Mouse (Mus musculus) left cerebral cortex, postnatal 4 days (tissue): ENCODE results near the gene Bcl9l. TPM values are rescaled to one million over a fixed set of nuclear protein-coding genes. Genes with fewer than 3 reads are reported as not detected.
"Not testable (repeated sequence)": the region's sequence is repeated elsewhere in the genome, so short reads cannot be mapped to it uniquely, and the experiment has no call there.

Experiments used
- DNase-seq: peaks from one replicate; pipeline ENCODE4 v3.0.0-alpha.2; 2022
- intact Hi-C: fragments of 180-260 bp; cut with DNase I; formaldehyde crosslinking; loops from one replicate; pipeline ENCODE4 v1.15.1; 2025
- total RNA-seq, 2 experiments: library from RNA; stranded (reverse); gene quantifications; 2 replicates each; pipeline ENCODE4 v1.2.3; 2021

Gene Bcl9l
- total RNA-seq: 100 to 1,000 TPM; 109 to 113 TPM

DNA sequence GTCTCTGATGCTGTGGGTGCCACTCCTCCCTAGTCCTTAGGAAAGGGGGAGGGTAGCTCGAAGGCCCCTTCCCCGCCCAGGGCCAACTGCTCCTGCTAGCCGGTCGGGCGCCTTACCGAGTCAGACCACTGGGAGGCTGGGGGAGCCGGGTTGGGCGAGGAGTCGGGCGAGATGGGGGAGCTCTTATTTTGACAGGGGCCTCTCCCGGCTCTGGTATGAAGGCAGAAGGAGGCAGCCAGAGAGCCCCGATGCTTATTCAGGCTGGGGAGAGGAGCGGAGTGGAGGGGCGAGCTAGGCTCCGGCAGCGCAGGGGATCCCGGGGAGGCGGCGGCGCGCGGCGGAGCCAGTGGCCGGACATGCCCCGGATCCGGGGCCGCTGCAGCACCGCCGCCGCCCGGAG, at the start of gene Bcl9l:
Gene Bcl9l (plus strand): TSS at position 274 of the 400 bp plus-strand sequence.
- peak; percentile 97 for DNase-seq
- intact Hi-C loops: no loop called here

DNA sequence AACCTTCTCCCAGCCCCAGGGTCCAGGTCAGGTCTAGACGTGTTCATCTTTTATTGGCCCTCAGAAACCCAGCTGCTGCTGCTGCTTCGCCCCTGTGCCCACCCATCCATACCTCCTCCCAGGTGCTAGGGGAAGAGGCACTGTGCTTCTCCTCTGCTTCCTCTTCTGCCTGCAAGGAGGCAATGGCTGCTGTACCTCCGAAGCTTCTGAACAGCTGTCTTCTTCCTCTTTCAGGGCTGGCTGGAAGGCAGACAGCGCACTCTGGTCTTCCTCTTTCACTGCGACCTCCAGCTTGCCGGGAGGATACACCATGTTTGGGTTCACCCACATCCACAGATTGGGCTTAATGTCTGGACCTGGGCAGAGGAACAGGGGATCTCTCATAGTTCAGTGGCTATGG, 46.9 kb upstream of the Bcl9l start:
- DNase-seq: no peak
- intact Hi-C loops: no loop called here

DNA sequence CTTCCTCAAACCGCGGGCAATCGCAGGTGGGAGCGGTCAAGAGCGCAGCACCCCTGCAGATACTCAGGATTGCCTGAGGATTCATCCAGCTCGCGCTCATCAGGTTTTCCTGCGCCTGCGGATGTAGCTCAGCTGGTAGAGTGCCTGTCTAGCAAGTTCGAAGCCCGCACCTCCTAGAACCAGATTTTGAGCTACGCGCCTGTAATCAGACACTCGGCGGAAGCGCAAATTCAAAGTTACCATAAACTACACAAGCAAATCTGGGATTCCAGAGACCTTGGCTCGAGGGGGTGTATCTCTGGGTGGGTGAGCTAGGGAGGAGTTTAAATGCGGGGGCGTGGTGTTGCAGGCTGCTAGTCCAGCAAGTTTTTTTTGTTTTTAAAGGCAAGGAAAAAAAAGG, 41.7 kb upstream of the Bcl9l start, which contains the start of gene Foxr1:
Gene Foxr1 (minus strand): TSS at position 176 of the 400 bp plus-strand sequence.
- intact Hi-C loops: no loop called here
- no peak for DNase-seq

DNA sequence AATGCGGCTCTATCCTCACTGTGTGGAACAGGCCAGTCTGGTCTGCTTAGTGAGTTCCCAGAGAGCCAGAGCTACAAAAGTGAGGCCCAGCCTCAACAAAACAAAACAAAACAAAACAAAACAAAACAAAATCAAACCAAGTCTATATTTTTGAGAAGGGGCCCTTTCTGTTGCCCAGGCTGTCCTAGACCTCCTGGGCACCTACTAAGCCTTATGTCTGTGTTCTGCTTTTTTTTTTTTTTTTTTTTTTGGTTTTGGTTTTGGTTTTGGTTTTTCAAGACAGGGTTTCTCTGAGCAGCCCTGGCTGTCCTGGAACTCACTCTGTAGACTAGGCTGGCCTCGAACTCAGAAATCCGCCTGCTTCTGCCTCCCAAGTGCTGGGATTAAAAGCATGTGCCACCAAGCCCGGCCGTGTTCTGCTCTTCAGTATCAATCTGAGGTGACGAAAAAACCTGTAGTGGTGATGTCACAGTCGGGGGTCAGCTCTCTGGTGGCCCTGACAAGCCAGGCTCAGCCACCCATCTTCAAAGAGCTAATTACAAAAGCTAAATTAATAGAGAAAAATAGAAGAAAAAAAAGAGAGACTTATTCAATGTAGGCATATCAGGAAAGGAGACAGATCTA, 38.1 kb upstream of the Bcl9l start:
- intact Hi-C loops, DNase-seq: not testable (repeated sequence)

DNA sequence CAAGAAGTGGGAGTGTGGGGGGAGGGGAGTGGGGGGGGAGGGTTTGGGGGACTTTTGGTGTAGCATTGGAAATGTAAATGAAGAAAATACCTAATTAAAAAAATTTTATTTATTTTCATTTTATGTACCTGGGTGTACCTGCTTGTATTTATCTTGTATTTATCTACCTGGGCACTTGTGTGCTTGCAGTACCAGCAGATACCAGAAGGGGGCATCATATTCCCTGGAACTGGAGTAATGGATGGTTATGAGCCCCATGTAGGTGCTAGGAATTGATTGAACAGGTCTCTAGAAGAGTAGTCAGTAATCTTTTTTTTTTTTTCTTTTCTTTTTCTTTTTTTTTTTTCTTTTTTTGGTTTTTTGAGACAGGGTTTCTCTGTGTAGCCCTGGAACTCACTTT, 32.2 kb upstream of the Bcl9l start:
- intact Hi-C loops: no loop called here
- DNase-seq: no peak

DNA sequence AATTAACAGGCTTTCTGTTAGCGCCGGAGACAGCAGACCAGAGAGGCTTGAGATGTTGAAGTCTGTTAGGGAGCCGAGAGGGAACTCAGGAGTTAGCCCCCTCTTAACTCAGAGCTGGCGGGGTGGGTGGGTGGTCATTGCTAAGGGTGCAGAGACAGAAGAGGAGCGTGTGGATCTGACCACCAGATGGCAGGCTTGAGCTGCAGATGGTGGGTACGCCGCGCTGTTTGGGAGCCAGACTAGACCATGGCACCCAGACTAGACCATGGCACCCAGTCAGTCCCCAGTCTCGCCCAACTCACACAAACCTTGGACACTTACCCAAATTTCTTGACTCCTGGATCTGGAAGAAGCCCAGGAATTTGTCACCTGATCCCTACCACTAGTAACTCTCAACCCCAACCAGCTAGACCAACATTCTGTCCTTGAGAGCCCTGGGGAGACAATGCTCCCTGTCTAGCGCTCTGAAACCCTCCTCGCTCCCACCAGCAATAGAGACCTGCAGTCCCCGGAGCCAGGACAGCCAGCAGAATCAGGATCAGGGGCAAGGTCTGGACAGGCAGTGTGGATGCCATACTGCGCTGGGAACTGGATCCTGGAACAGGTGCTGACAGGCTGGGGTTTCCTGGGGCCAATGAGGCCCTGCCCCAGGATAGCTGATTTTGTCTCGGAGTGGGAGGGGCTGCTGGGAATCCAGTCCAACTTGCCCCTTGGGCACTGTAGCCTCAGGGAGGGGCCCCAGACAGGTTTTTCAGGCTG, 28.3 kb upstream of the Bcl9l start:
- intact Hi-C loops: loop anchor here (1.0 to 2.0 kb wide), 2 partner anchors 22 to 198 kb away; no protein-coding TSS in a partner anchor
- DNase-seq: peak; percentile 91

DNA sequence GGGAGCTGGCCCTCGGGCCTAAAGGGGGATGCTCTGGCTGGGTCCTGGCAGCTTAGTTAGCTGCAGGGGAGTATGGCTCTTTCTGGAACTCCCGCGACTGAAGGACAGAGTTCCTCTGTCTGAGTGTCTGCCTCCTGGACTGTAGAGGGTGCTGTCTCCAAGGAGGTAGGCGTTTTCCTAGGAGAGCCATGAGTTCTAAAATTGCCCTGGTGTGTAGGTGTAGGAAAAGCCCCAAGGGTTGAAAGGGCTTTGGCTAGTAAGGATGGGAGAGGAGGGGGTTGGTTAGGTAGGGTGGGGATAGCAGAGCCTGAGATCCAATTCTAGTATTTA, 27.8 kb upstream of the Bcl9l start, which contains the start of gene Upk2:
Gene Upk2 (minus strand): TSS at position 86 of the 330 bp plus-strand sequence.
- intact Hi-C loops: loop anchor here (1.0 to 2.0 kb wide), 3 partner anchors 22 to 197 kb away; no protein-coding TSS in a partner anchor
- DNase-seq: no peak

DNA sequence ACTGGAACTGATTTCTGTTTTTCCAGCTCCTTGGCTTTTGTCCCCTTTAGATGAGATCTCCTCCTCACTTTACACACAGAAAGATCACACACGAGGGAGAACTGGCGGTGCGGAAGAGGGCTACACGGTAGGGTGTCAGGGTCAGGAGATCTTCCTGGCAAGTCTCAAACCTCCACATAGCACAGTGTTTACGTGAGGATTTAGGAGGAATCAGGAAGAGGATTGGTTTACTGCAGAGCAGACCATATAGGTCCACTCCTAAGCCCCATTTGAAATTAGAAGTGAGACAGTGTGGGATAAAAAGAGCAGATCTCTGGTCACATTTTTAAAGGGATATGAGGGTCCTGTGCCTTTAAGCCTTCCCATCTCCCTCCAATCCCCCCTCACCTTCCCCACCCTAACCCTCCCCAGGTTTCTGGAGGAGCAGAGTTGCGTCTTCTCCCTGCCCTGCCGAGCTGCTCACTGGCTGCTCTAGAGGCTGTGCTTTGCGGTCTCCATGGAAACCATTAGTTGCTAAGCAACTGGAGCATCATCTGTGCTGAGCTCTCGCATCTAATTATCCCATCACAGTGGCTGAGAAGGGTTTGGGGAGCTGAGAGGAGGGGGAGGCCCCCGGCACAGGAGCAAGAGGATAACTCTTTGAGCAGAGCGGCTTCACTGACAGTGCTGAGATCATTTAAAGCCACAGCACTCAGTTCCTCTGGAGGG, 25.4 kb upstream of the Bcl9l start:
- peak; percentile 88 for DNase-seq
- intact Hi-C loops: no loop called here

DNA sequence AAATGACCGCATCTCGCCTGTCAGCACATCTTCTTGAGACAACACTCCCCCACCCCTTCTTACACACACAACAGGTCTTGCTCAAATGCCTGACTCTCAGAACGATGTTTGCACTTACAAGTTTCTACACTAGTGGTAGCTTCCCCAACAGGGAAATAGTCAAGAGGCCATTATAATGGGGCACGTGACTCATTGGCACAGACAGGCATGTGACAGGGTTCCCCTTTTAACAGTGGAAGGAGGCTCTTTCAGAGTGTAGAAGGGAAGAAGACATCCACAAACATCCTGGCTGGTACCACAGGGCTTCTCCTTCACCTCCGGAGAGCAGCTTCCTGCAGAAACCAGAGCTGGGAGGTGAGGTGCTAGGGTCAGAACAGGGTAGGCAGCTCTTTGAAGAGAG, 20.7 kb upstream of the Bcl9l start:
- intact Hi-C loops: no loop called here
- no peak for DNase-seq

DNA sequence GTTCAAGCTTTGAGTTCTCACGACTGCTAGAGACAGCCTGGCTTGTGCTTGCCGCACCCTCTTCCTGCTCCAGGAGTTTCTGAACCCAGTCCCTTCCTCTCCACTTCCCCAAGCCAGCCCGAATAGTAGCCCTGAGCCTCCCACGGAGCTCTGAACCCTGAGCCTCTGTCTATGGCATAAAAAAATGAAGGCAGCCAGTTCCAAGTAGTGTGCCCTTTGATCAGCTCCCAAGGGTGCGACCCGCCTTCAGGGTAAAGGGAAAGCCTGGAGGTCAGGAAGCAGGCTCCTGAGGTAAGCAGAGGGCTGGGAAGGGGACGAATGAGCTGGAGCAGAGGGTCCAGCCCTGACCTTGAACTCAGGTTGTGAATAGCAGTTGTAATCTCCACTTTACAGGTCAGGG, 14.4 kb upstream of the Bcl9l start:
- no peak for DNase-seq
- intact Hi-C loops: no loop called here

DNA sequence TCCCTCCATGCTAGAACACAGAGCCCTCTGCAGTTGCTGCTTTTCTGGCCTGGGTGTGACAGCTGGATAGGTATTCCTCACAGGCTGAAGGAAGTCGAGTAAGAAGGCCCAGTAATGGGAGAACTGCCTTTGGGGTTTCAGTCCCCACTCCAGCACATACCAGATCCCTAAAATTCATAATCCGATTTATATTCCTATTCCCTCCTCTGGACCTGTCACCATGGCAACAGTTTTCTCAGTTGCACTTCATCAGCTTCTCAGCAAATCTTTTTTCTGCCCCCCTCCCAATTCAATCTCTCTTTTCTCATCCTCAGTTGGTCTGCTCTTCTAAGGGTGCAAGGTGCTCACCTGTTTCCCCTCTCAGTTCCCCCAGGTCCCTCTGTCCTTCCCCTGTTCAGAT, 13.8 kb upstream of the Bcl9l start:
- intact Hi-C loops: no loop called here
- DNase-seq: no peak

DNA sequence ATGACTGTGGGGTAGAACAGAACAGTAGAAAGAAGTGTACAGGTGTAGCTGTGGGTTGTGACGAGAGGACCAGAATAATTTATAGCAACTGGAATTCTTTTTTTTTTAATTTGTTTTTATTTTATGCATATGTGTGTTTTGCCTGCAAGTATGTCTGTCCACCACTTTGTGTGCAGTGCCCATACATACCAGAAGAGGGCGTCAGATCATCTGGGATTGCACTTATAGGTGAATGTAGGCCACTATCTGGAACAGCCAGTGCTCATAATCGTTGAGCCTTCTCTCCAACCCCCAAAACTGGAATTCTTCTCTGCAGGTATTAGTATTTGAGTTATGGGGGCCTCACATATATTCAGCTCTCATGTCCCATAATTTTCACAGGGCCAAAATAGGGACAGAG, 9.4 kb upstream of the Bcl9l start:
- no peak for DNase-seq
- intact Hi-C loops: no loop called here

DNA sequence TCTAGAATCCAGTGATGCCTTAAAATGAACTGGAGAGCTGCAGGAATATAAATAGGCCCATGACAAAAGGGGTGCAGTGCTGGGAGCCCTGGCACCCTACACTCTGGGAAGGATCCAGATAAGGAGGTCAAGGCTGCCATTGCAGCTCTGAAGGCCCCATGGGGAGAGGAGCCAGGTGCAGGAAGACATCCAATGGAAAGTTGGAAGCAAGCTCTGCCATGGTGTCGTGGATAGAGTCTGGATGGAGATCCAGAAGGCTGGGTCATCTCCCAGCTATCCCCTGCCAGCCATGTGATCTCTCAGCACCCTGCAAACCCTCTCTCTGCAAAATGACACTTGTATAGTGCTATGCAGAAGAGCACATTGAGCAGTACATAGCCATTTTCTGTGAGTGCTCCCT, 8.3 kb upstream of the Bcl9l start:
- intact Hi-C loops: no loop called here
- no peak for DNase-seq

DNA sequence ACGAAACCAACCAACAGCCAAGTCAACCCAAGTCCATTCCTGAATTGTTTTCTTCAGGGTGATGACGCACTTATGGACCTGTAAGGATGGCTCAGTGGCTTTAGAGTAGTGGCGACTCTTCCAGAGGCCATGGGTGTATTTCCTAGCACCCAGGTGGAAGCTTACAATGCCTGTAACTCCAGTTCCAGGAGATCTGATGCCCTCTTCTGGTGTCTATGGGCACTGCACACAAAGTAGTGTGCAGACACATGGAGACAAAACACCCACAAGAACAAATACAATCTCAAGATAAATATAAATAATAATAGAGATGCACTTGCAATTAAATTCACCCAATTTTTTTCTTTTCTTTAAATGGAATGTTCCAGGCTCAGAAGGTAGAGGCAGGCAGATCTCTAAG, 6.7 kb upstream of the Bcl9l start:
- intact Hi-C loops: loop anchor here (2.0 kb wide), 1 partner anchor 21 kb away; the partner anchor contains the start of gene Upk2
- DNase-seq: no peak

DNA sequence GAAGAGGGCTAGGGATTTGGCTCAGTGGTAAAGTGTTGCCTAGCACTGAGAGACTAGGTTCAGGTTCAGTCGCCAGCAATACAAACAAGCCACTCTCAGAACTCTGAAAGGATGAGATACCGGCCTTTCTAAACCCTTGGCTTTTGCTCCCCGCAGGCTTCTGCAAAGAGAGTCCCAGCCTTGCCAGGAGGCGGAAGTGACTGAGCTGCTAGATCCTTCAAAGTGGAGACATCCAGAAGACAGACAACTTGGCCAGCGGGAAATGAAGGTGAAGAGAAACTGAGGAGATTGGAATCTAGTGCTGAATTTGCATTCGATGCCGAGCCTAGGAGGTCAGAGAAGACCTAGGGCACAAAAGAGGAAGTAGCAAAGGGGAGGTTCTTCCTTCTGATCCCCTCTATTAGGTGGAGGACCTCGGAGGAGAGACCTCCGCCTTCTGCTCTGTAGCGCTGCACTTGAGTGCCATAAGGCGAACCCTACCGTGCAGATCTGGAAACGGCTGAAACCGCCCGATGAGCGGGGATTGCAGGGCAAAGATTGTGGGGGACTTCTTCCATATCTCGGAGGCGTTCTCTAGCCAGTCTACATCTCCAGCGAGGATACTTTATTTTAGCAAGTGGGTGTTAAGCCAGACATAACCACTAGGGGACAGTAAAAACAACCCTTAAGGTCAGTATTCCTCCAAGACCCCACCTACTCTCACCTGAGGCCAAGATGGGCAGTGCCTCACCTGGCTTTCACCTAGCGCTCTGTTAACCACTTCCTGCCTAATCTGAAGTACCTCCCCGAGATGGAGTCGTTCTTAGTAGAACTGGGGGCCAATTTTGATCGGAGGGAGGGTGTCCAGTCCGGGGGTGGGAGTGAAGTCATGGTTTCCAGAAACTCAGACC, 5.0 kb upstream of the Bcl9l start:
- no peak for DNase-seq
- intact Hi-C loops: loop anchor here (2.0 kb wide), 1 partner anchor 23 kb away; the partner anchor contains the start of gene Upk2

DNA sequence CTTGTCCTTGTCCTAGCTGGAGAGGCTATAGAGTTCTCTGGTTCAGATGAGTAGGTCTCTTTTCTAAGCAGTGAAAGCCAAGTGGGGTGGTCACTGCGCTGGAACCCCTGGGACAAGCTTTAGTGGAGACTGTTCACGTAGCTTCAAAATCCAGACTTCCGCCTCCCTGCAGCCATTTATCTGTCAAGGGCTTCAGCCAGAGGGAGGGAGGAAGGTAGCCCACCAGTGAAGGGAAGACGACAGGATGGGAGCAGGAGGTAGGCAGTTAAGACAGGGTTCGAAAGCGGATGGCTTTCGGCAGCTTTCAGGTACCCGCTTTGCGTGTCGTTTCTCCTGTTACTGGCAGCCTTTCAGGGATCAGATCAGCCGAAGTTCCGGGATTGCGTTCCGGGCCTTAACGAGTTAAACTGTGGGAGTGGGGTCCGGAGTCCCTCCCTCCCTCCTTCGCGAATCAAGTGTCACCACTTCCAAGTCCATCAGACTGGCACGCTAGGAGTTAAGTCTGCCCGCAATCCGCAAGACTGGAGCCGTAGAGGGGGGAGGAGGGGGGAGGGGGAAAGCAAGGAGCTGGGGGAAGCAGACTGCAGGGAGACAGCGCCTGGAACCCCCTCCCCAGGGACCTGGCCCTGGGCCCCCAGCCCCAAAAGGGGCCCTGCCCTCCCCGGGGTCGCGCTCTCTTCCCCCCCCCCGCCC, 4.2 kb upstream of the Bcl9l start:
- intact Hi-C loops: no loop called here
- peak; percentile 86 for DNase-seq

DNA sequence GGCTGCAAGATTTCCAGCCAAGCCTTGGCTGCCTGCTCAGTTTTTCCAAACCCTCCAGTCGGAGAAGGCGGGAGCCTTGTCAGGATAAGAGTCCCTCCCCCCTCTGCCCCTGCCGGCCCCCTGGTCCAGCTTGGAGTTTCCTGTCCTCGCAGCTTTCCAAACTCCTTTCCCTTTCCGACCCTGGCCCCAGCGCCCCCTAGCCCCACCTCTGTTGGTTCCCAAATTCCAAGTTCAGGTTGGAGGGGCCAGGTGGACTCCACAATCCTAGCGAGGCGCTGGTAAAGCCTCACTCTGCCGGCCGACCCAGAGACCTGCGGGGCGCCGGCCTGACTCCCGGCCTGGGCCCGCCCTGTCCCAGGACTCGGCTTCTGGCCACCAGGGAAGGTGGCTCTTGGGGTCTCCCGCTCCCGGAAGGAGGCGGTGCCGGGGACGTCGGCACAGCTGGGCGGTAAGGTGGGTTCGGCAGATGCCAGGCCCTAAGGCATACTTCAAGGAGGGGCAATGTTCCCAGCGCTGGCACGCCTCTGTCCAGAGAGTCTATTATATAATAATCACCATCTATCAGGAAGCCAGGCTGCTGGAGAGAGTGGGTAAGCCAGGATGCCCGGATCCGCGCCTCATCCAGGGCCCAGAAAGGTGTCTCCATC, 3.5 kb upstream of the Bcl9l start:
- intact Hi-C loops: no loop called here

DNA sequence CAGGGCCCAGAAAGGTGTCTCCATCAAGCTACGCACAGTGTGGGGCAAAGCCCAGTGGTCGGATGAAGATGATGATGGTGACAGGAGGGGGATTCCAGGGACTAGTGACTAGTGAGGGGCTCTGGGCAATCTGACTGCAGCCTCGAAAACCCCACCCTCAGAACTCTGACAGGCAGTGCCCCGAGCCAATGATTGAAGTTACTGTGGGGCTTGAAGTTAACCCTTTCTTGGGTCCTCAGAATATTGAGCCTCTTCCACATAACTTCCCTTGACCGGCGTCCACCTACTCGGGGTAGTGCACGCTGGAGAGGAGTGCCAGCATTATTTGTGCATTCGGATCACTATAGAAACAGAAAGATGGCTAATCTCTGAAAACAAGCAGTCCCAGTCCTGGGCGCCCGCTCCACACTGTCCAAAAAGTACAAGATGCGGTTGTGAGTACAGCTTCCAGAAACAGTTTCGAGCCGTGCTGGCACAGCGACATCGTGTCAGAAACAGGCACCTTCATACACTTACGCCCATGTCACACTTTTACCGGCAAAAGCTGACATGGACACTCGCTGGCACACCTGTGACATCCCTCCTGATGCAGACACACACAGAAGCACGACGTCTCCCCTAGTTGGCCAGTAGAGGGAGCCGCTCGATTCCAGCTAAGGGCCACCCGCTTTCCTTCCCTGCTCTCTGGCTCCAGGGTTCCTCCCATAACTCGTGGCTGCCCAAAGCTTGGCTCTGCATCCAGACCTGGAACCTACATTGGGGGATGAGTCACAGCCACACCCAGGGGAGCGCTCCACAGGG, 2.8 kb upstream of the Bcl9l start:
- intact Hi-C loops: no loop called here
- DNase-seq: peak; percentile 90

More for the DNA sequence above, 3.5 kb upstream of the Bcl9l start:
- DNase-seq: peak; percentile 93

DNA sequence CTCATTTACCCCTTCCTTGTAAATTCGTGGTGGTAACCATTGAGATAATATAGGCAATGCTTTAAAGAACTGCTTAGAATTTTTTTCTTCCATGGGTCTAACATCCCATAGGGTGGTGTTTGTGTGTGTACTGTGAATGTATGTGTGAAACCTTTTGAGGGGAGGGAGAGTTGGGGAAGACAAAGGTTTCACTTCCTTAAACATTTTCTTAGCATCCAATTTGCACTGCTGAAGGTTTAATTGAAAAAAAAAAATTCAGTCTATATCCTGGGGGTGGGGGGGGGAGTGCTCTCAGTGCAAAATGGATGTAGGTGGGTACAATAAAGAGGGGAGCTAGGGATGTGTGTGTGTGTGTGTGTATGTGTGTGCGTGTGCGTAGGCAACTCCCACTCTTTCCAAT, 513 bp upstream of the Bcl9l start:
- intact Hi-C loops: no loop called here
- DNase-seq: no peak
